In genomic region chr1:180364720-180365119, GRCm38 (mm10) we compare ENCODE assay signal across 9 mouse cellular contexts. TPM values are rescaled to one million over a fixed set of nuclear protein-coding genes. Genes with fewer than 3 reads are reported as not detected.
DNase-seq lines count a peak whose midpoint lies in the region; ATAC-seq lines count a peak whose summit lies in the region.
"Had no signal": no experiment of that assay in that cellular context is flagged by ENCODE, and none has a peak within 500 bp of the region (broad histone marks: within the 10 kb centered on the region; RNA-seq: fewer than 3 reads in every experiment).

No protein-coding gene starts in this region.

- peak overlapping the region; percentile 91 for H3K27ac ChIP-seq in kidney, embryonic 16.5 days (ENCODE audit: low read length)
- peak overlapping the region; percentile 91; the same call in 1 of the 2 replicates for H3K27ac ChIP-seq in embryonic facial prominence, embryonic 15.5 days (replicated peaks)
- peak overlapping the region; percentile 21; the same call in 1 of the 2 replicates for H3K27ac ChIP-seq in intestine, embryonic 16.5 days (ENCODE audit: low read length)
- no peak overlapping the region for H3K27ac ChIP-seq in neural tube, embryonic 12.5 days

- H3K4me2 ChIP-seq in kidney, embryonic 16.5 days (replicated peaks; ENCODE audit: low read depth, low read length): peak overlapping the region; percentile 87
- H3K4me2 ChIP-seq in embryonic facial prominence, embryonic 15.5 days (replicated peaks): peak overlapping the region; percentile 65
- peak overlapping the region; percentile 76 for H3K4me2 ChIP-seq in intestine, embryonic 16.5 days (ENCODE audit: low read depth, low read length)
- peak overlapping the region; percentile 59 for H3K4me2 ChIP-seq in neural tube, embryonic 12.5 days (replicated peaks)

- no peak for DNase-seq in kidney, postnatal 25 days
- no peak for DNase-seq in retina, postnatal 1 day
- DNase-seq in c-Kit-positive CD71-positive TER-119-positive erythroid progenitor cells, embryonic 14.5 days (ENCODE audit: low spot score): no peak
- no peak for DNase-seq in spleen, postnatal 4 days (ENCODE audit: low spot score in 2 of 2)

- H3K27me3 ChIP-seq in kidney, embryonic 16.5 days (ENCODE audit: insufficient read depth, low read length): no peaks in the 10 kb centered on the region
- no peaks in the 10 kb centered on the region for H3K27me3 ChIP-seq in embryonic facial prominence, embryonic 15.5 days
- no peaks in the 10 kb centered on the region for H3K27me3 ChIP-seq in intestine, embryonic 16.5 days (replicated peaks; ENCODE audit: control insufficient read depth, insufficient read depth, low read length)
- no peaks in the 10 kb centered on the region for H3K27me3 ChIP-seq in neural tube, embryonic 12.5 days (replicated peaks)
- H3K27me3 ChIP-seq: Patski had no signal

- no peaks in the 10 kb centered on the region for H3K9me3 ChIP-seq in kidney, embryonic 16.5 days (ENCODE audit: low read length)
- H3K9me3 ChIP-seq in embryonic facial prominence, embryonic 15.5 days (replicated peaks): no peaks in the 10 kb centered on the region
- no peaks in the 10 kb centered on the region for H3K9me3 ChIP-seq in intestine, embryonic 16.5 days (ENCODE audit: control insufficient read depth, low read length)
- H3K9me3 ChIP-seq in neural tube, embryonic 12.5 days: no peaks in the 10 kb centered on the region

- WGBS in kidney, embryonic 16.5 days: 21% methylated on average over 2 of the region's 2 CpGs
- WGBS in embryonic facial prominence, embryonic 15.5 days: 26% methylated on average over 2 of the region's 2 CpGs
- WGBS in intestine, embryonic 16.5 days: 30% methylated on average over 2 of the region's 2 CpGs
- WGBS in neural tube, embryonic 12.5 days: 32% methylated on average over 2 of the region's 2 CpGs

- H3K36me3 ChIP-seq in kidney, embryonic 16.5 days (ENCODE audit: insufficient read depth, low read length): no peaks in the 10 kb centered on the region
- H3K36me3 ChIP-seq in embryonic facial prominence, embryonic 15.5 days: no peaks in the 10 kb centered on the region
- no peaks in the 10 kb centered on the region for H3K36me3 ChIP-seq in intestine, embryonic 16.5 days (ENCODE audit: control insufficient read depth, insufficient read depth, low read length)
- no peaks in the 10 kb centered on the region for H3K36me3 ChIP-seq in neural tube, embryonic 12.5 days

- ATAC-seq in kidney, embryonic 16.5 days (ENCODE audit: low FRiP score, low TSS enrichment): peak; percentile 29; the same call in 1 of the 2 replicates
- ATAC-seq in embryonic facial prominence, embryonic 15.5 days (ENCODE audit: insufficient number of reproducible peaks, low FRiP score, low TSS enrichment, low read depth): no peak
- peak; percentile 17; the same call in 1 of the 2 replicates for ATAC-seq in intestine, embryonic 16.5 days
- ATAC-seq in neural tube, embryonic 12.5 days (ENCODE audit: low FRiP score, low read depth): 0 out of 2 replicates have a peak, but pooled peaks have one; percentile 30

- peak overlapping the region; percentile 53 for H3K4me3 ChIP-seq in kidney, embryonic 16.5 days (ENCODE audit: low read length)
- H3K4me3 ChIP-seq in embryonic facial prominence, embryonic 15.5 days (replicated peaks): peak overlapping the region; percentile 48
- peak overlapping the region; percentile 48 for H3K4me3 ChIP-seq in intestine, embryonic 16.5 days (ENCODE audit: low read length)
- H3K4me3 ChIP-seq in neural tube, embryonic 12.5 days: peak overlapping the region; percentile 24

- H3K9ac ChIP-seq in kidney, embryonic 16.5 days (replicated peaks; ENCODE audit: low read length): no peak overlapping the region
- H3K9ac ChIP-seq in embryonic facial prominence, embryonic 15.5 days: no peak overlapping the region
- H3K9ac ChIP-seq in intestine, embryonic 16.5 days (ENCODE audit: low read depth, low read length): no peak overlapping the region
- no peak overlapping the region for H3K9ac ChIP-seq in neural tube, embryonic 12.5 days

- H3K4me1 ChIP-seq in kidney, embryonic 16.5 days (ENCODE audit: insufficient read depth, low read length): peaks cover 68% of the 10 kb centered on the region
- peaks cover 44% of the 10 kb centered on the region for H3K4me1 ChIP-seq in embryonic facial prominence, embryonic 15.5 days
- H3K4me1 ChIP-seq in intestine, embryonic 16.5 days (ENCODE audit: control insufficient read depth, insufficient read depth, low read length): peaks cover 31% of the 10 kb centered on the region
- H3K4me1 ChIP-seq in neural tube, embryonic 12.5 days: peaks cover 22% of the 10 kb centered on the region

RNA-seq across cellular contexts. Expression of gene Itpkb, which starts 34.4 kb away (rescaled TPM):
- polyA plus RNA-seq in kidney, embryonic 16.5 days (2015; fragmentation: Nextera tagmentation; extraction: Ambion mirVana): 8.3 and 9.6 TPM in 2 replicates
- polyA plus RNA-seq in embryonic facial prominence, embryonic 15.5 days (2015; fragmentation: Nextera tagmentation; extraction: Ambion mirVana): 12.3 and 13.5 TPM in 2 replicates
- polyA plus RNA-seq in intestine, embryonic 16.5 days (2015; fragmentation: Nextera tagmentation; extraction: Ambion mirVana): 5.1 TPM in 2 replicates
- polyA plus RNA-seq in neural tube, embryonic 12.5 days (2016; fragmentation: Nextera tagmentation; extraction: Ambion mirVana): 5.4 and 5.5 TPM in 2 replicates
